Mouse (Mus musculus) heart, postnatal 25 days (tissue): Measurements from ENCODE around the gene Thada. TPM values are rescaled to one million over a fixed set of nuclear protein-coding genes. Genes with fewer than 3 reads are reported as not detected.

Experiments used
- DNase-seq: peaks from one replicate; pipeline ENCODE4 v3.0.0; 2022; ENCODE audit warnings: low spot score
- intact Hi-C: fragments of 180-260 bp; cut with DNase I; formaldehyde crosslinking; loops from one replicate; pipeline ENCODE4 v1.15.1; 2025
- total RNA-seq, 2 experiments: library from RNA; stranded (reverse); gene quantifications; 2 replicates each; pipeline ENCODE4 v1.2.3; 2021

Thada gene
- total RNA-seq, 2 experiments from 2014 or later = 7.9 to 8.1 TPM

GRCm38 (mm10) chr17:84353224-84353901 lies 112.6 kb downstream of the Thada start:
- intact Hi-C loops = no loop called here

GRCm38 (mm10) chr17:84352790-84353154 lies 113.2 kb downstream of the Thada start:
- intact Hi-C loops = no loop called here
- DNase-seq = no peak

More at GRCm38 (mm10) chr17:84353224-84353901, 112.6 kb downstream of the Thada start:
- no peak for DNase-seq

- no peak for DNase-seq
- intact Hi-C loops = no loop called here
These were observed 113.9 kb downstream of the Thada start for GRCm38 (mm10) chr17:84351912-84352789.

- no peak for DNase-seq
- intact Hi-C loops = no loop called here
These were observed 114.7 kb downstream of the Thada start for GRCm38 (mm10) chr17:84351276-84351675.

DNA sequence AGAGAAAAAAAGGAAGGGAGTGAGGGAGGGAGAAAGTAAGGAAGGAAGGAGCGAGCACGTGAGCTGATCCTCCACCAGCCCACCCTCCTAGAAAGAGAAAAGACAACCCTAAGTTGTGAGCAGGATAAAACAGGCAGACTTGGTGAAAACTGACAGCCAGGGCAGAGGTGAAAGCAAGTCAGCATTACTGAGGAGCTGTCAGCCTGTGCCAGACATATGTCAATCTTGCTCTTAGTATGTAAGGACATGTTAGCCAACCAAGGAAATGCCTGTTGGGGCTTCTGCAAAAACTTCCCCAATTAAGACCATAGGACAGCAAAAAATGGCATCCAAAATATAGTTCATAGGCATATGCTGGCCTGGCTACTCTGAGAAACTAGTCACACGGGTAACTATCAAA lies 117.1 kb downstream of the Thada start:
- intact Hi-C loops = no loop called here
- DNase-seq = no peak

DNA sequence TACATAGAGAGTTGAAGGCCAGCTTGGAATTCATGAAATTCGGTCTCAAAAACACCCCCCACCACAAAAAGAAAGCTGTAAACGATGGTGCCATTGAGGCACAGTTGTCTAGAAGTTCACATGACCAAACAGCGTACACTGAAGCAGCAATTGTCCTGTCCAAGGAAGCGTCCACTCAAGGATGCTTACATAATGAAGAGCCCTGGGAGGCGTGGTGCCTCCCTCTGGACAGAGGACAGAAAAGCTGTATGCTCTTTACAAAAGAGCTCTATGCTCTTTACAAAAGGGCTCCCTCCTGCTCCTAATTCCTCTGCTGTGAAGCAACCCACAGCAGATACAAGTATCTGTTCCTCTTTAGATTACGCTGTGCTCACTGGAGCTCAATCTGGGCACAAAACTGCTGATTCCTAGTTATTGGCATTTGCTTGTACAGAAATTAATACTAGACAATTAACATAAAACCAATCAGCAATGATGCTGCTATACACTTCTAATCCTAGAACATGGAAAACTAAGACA lies 123.6 kb downstream of the Thada start:
- no peak for DNase-seq
- intact Hi-C loops = no loop called here

DNA sequence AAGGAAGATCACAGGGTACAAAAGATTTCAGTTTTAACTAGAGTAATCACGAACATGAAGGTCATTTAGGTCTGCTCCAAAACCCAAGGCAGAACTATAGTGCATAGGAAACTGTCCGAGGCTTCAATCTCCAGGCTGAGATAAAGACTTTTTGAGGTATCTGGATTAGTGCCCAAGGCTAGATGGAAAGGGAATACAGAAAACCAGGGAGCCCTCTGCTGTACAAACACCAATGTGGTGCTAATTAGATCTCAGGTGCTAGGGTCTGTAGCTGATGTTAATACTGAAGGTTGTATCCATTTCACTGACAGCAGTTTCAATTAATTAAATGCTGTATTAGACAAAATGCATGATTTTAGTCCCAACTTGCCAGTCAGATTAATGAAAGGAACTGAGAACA lies 124.3 kb downstream of the Thada start:
- DNase-seq = no peak
- intact Hi-C loops = no loop called here

GRCm38 (mm10) chr17:84340574-84340973 lies 125.4 kb downstream of the Thada start:
- DNase-seq = no peak
- intact Hi-C loops = no loop called here

DNA sequence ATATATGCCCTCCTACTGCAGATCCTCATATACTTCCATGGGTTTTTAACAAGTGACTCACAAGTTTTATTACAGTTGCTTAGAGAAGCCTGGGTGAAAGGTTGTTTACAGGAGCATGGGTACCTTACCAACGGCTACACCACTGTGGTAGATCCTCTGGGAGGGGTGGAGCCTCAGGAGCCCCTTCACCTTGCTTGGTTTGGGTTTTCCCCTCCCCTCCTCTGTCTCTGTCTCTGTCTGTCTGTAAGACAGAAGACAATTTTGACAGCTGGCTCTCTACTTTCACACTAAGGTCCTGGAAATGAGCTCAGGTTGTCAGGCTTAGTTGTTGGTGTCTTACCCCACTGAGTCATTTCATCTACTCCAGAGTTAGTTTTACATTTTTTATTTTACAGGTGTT lies 130.0 kb downstream of the Thada start:
- no peak for DNase-seq
- intact Hi-C loops = no loop called here

- intact Hi-C loops = no loop called here
- DNase-seq = no peak
These were observed 130.9 kb downstream of the Thada start for GRCm38 (mm10) chr17:84335076-84335475.

- DNase-seq = no peak
These were observed 131.6 kb downstream of the Thada start for GRCm38 (mm10) chr17:84334241-84335014.

DNA sequence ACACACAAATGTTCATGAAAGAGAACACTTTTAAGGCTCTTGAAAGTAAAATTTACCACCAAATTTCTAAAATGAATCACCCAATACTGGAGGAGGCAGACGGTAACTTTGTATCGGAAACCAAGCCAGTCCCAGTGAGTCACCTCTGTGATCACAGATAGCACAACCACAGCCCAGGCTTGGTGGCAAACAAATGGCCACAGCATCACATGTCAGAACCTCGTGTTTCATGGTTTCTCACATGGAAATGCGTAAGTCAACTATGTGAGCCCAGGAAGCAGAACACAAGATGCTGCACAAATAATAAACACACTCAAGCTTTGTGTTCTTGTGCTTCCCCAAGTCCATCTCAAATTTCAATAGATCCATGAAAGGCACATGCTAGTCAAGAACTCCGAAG lies 133.1 kb downstream of the Thada start:
- DNase-seq = no peak
- intact Hi-C loops = no loop called here

More at GRCm38 (mm10) chr17:84334241-84335014, 131.6 kb downstream of the Thada start:
- intact Hi-C loops = no loop called here

DNA sequence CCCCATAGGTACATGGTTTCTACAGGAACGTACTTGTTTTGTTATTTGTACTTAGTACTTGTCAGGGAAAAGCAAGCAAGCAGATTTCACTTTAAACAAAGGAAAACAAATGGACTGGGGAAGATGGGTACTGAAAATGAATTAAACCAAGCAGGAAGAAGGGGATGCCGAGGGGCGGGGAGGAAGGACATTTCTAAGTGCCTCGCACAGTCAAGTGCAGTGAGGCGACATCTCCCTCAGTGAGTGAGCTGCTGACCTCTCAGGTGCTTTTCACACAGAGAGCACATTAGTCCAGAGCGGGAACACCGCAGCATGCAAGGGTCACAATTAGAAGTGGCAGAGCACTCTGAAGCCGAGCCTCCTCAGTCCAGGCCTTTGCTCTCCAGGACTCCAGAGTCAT lies 135.0 kb downstream of the Thada start:
- no peak for DNase-seq
- intact Hi-C loops = no loop called here

GRCm38 (mm10) chr17:84330506-84330905 lies 135.5 kb downstream of the Thada start:
- intact Hi-C loops = no loop called here
- no peak for DNase-seq

DNA sequence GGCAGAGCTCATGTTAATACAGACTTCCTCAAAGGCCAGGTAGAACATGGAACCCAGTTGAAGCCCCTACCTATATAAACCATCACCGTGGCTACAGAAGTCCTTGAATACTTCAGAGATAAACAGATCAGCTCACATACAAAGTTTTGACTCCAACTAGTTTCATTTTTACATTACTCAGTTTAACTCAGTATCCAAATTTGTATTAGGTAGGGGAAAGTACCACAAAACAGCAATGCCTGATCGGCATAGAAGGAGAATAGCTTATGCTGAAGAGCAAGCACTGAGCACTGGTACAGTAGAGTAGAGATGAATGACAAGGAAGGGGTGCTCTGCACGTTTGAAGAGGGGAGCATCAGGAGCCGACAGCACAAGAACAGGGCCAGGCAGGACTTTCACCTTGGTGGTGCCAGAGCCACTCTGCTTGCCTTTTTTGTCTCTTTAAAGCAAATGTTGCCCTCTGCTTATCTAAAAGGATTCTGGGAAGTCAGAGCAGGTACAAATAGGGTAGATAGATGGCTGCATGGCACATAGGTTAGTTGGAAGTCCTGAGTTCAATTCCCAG lies 136.0 kb downstream of the Thada start:
- intact Hi-C loops = no loop called here

GRCm38 (mm10) chr17:84328526-84328925 lies 137.5 kb downstream of the Thada start:
- intact Hi-C loops = no loop called here
- no peak for DNase-seq

More for the DNA sequence above, 136.0 kb downstream of the Thada start:
- no peak for DNase-seq

GRCm38 (mm10) chr17:84327051-84327925 lies 138.7 kb downstream of the Thada start:
- intact Hi-C loops = no loop called here

DNA sequence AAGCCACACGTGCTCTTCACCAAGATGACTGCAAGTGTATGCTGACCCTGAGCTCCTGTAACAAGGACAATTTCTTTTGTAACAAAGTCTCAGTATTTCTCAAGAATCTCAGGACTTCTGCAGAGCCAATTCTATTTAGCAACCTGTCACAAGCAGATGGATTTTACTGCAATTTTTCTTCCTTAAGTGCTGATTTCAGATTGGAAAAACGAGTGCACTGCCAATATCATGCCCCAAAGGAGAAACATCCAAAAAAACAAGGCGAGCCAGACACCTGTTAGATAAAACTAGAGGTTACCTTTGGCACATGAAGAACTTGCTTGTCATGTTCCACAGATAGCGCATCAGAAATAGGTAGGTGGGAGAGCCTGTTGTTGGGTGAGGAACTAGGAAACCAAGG lies 143.8 kb downstream of the Thada start:
- DNase-seq = no peak
- intact Hi-C loops = no loop called here

More at GRCm38 (mm10) chr17:84327051-84327925, 138.7 kb downstream of the Thada start:
- DNase-seq = no peak

DNA sequence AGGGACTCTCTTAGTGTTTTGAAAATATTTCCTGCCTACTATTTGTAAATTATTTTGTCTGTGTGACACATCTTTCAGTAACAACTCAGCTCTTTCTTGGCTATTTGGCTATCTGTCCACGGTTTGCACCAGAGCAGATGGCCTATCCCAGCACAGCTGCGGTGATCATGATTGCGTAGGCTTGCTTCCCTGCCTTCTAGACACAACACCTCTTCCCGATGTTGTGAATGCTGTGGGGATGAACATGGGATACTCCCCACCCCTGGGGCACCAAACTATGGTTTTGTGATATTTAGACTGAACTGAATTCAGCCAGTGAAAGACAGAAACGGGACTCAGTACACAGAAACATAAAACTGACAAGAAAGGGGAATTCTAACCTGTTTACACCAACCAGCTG lies 144.7 kb downstream of the Thada start:
- DNase-seq = no peak
- intact Hi-C loops = no loop called here
